Mouse (Mus musculus) heart, adult 2 months (tissue): ENCODE data around the gene Heatr4.

Experiments used
- CTCF ChIP-seq: fragments of 200-600 bp; IDR thresholded peaks from 2 replicates; pipeline ENCODE4 v1.8.1; 2022; ENCODE audit warnings: antibody characterized with exemption, mild to moderate bottlenecking, moderate library complexity
- EP300 ChIP-seq: fragments of 200-500 bp; IDR thresholded peaks from 2 replicates; pipeline ENCODE4 v1.6.1; 2011; ENCODE audit warnings: low read depth, low read length, control low read depth; ENCODE audit not compliant: insufficient read depth

DNA sequence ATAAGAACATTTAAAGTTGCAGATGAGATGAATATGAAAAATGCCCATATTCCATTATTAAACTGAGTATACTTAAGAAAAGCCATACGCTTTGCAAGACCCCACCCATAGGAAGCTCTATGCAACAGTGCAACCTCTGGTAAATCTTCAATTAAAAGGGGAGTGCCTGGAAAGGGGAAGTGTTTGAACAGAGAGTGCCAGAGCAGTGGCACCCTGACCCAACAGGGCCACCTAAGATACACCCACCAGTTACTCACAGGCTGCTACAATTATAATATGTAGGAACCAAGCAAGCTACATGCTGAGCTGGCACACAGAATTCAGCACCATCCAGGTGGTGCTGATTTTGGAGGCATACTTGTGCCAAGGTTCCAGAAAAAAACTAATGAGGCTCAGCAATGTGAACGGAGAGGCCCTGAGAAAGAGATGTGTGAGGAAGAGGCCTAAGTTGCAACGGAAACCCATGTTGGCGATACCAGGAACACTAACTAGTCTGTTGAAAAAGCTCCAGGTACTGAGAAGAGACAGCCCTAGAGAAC, 70.4 kb downstream of the Heatr4 start:
- TF ChIP-seq CTCF (no peak), EP300 (no peak)
